Mouse (Mus musculus) WW6 (cell line): Measurements from ENCODE around the gene Gm29133.

Source experiments
- DNase-seq: peaks from one replicate; pipeline ENCODE4 v3.0.0-alpha.2; 2013; ENCODE audit warnings: low read depth, low spot score

Gene Gm29133

DNA sequence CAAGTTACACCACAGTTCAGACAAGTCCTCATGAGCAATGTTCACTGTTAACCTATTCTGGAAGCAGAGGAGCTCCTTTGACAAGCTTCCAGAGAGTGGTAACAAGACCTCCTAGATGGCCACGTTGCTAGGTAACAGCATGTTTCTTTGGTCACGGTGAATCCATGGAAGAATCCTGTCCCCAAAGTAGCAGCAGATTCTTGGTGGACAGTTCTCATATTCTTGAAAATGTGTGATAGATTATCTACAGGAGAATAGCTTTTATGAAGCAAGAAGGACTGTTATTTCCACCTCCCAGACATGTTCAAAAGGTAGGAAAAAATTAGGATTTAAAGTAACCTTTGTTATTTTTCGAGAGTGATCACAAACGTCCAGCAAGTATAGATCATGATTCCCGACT is at the start of gene Gm29133:
Gm29133 (plus strand) TSS at position 301 of the 400 bp plus-strand sequence.
- no peak for DNase-seq

DNA sequence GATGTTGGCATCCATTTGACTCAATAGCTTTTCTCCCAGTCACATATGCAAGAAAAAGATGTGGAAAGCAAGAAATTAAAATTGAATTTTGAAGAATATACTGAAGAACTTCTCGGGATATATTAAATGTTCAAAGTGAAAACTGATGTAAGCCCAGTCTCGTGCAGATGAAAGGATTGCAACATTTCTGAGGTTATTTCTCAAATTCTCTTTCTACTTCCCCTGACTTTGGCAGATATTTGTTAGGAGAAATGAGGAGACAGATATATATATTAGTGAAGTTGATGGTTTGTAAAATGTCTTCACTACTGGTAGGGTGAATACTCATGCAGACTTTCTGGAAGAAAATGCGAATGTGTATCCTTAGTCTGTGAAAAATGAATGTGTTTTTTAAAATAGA is 48.9 kb upstream of the Gm29133 start:
- no peak for DNase-seq

DNA sequence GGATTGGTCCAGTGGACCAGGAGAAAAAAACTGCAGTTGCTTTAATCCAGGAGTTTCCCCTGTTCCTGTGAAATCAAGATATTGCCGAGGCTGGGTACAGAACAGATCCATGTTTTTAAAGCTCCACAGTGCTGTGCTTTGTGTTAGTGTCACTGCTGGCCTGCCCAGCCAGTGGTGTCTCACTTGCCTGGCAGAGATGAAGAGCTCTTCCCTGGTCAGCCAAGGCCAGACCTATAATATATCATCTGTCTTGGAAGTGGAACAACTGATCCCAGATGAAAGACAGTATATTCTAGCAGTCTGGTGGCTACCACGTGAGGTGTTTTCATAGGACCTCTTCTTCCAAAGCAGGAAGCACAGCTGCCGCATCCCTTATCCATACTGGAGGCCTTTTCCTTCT is 46.7 kb upstream of the Gm29133 start:
- no peak for DNase-seq

DNA sequence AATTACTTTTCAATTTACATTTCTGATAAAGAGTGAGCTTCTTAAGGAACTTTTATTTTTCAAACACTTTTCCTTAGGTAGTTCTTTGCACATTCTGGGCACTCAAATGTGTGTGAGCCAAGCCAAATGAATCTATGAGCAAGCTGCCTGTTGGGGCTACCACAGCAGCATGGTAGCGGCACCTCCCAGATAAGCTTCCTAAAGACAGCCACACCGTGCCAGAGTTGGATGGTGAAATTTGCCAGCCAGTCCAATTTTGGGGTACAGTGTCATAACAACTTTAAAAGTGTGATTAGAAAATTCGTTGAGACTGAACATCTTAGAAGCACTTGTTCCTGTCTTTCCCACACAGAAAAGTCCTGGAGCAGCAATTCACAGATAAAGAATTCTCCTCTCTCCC is 41.5 kb upstream of the Gm29133 start:
- no peak for DNase-seq

DNA sequence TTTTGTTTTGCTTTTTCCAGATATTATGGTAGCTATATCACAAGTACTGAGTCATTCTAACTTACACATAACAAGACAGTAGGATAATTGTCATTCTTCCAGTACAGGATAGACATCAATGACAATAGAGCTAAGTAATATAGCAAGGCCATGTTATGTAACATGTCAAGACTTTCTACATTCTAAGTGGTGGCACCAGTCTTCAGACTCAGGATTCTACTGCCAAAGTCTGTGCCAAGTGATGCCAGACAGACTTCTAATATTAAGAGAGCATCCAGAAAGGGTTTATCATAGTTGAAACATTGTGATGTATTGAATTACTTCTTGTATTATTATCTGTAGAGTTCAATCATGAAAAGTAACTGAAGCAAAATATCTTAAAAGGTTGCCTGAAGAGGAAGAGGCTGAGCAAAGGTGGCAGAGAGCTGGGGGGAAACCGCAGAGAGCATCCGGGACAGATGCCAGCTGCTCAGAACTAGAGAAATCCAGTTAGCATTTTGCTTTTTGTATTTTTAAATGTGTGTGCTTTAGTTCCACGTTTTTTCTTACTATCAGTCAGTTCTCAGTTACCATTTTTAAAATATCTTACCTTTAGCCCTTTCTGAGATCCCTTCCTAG is 34.2 kb upstream of the Gm29133 start:
- DNase-seq: no peak

DNA sequence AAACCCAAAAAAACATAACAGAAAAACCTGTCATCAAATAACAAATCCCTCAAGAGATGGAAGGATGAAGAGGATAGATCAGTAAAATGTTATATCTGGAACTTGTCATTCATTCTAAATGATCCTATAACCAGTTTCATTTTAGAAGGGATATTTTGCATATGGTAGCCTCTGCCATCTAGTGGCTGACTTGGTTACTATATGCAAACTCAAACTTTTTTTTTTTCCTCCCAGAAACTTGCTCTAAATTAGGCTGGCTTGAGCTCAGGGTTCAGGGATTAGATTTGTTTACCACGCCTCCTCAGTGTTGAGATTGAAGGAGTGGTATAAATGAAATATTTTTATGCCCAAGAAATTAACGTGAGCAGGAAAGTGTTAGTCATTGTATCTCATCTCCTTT is 27.3 kb upstream of the Gm29133 start:
- DNase-seq: no peak

DNA sequence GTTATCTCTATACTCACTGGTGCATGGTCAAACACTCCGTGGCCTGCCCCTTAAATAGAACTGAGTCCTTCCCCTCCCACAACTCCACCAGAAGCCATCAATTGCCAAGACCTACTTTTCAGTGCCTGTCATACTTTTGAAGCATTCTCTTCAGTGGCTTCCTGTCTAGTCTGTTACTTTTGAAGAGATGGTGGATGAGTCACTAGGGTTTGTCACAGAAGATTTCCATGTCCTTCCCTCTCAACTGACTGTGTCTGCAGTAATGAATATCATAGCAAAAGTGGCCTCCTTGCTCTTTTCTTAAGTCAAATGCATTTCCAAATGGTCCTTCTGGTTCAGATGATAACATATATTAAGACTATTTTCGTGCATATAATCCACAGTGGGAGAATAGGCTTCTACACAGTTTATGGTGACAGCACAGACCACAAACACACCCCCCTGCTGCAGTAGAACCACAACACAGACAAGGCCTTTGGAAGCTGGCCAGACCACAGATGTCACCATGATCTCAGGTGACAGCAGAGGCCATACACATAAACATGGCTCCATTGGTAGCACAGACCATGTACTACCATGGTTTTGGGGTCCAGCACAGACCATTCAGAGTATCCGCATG is 16.9 kb upstream of the Gm29133 start:
- DNase-seq: no peak

DNA sequence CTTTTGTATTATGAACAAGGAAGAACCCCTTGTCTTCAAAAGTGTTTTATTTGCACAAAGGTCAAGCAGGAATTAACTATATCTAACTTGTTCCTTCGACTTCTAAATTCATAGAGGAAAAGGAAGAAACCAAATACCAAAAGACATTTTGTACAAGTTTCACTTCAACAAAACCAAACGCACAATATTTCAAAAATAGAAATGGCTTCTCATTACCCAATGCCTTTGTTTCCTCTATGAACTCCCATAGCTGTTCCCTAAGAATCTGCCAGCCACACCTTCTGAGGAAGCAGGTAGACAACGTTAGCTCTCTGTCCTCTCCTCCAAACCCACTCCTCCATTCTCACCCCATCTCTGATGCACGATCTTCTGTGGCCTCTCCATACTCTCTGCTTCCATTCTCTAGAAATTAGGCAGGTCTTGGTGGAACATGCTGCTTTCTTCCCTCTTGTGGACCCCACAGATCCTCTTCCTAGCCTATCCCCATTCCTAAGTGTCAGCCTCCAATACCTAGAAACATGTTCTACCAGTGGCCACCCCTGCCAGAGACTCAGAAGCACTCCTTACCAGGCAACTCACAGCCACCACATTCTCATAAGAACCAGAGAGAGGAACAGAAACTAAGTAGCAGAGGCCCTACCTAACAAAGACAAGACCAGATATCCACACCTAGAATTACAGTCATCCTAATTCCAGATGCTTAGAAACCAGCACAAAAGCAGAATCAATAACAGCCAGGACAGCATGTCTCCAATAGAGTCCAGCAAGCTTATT is 4.1 kb upstream of the Gm29133 start:
- DNase-seq: no peak

DNA sequence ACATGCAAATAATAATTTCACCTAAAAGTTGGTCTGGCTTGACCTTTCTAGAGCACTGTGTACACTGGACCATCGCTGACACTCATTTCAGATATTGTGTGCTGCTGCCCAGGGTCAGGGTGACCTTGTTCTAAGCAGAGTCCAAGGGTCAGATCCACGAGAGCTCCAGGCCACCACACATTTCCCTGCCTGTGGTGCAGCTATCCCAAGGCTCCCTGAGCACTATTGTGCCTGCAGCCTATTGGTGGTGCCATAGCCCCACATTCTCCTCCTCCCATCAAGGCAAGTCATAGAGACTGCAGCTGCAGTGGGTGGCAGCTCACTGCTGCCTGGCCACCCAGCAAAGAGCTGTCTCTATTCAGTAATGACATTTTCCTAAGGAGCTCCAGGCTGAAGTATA is 2.7 kb upstream of the Gm29133 start:
- DNase-seq: no peak

DNA sequence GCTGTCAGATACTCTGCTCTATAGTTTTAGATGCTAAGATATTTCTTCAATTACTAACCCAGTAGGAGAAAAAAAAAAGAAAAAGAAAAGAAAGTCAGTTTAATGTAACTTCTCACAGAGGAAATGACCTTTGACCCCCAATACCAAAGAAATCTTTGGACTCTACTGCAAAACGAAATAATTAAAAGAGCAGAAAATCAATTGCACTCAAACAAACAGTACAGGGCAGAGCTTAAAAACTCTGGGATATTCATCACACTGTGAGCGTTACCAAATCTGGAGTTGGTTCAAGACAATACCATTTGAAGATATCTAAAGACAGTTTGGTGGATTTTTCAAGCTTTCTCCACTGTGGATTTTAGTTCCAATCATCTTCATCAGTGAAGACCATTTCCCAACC is 15.4 kb downstream of the Gm29133 start:
- no peak for DNase-seq

DNA sequence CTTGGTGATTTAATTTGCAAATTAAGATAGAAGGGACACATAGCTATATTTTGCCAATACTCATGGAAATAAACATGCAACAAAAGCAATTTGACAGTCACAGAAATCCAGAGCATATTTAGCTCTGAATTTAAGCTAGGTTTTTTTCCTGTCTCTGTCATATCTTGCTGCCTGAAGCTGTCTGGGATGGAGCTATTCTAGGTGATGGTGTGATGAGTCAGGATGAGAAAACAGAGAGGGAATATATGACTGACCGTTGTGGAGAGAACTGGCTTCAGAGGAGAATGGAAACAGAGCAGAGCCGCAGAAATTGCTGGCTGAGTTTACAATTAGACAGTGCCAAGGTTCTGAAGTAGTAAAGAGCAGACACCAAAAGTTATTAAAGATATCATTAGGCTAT is 26.3 kb downstream of the Gm29133 start:
- no peak for DNase-seq

DNA sequence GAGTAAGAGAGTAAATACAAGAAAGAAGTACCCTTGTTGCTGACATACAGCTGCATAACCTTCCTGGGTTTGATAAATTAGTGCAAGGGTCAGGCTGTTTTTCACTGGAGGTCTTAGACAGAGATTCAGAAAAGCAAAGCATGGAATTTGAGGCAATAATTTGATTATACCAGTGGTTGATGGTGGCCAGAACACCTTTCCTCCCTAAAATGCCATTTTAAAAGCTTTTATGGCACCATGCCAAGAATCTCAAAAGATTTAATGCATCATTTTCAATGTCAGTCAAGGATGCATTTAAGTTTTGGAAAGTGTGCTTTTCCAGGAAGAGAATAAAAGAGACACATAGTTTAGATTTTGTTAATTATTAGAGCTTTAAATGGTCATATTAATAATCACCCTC is 60.0 kb downstream of the Gm29133 start:
- no peak for DNase-seq

DNA sequence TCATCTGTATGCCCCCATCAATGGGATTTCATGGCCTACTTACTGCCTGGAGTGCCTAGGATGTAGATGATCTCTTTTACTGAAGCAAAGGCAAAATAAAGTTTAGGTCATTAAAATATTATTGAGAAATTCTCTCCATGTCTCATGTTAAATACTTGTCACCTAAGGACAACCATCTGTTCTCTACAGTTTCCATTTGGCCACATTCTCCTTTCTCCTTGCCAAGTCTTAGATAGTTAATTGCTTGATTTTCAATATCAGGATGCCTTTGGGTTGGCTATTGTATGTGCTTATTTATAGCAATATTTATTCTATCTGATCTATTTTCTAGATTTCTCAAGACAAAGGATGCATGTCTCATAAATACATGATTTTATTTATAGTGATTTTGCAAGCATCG is 75.9 kb downstream of the Gm29133 start:
- no peak for DNase-seq

DNA sequence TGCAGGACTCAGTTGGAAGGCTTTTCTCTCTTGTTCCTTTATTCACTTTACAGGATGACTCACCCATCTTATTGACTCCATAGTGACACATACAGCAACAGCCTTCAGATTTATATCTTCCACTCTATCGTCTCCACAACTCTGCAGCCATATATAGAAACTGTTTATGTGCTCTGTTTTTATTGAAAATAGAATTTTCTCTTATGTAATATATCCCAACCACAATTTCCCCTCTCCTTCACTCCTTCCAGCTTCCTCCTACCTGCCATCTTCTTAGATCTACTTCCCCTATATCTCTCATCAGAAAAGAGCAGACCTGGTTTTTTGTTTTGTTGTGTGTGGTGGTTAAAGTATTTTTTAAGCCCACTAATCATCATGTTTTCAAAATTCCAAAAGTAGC is 76.5 kb downstream of the Gm29133 start:
- DNase-seq: no peak

DNA sequence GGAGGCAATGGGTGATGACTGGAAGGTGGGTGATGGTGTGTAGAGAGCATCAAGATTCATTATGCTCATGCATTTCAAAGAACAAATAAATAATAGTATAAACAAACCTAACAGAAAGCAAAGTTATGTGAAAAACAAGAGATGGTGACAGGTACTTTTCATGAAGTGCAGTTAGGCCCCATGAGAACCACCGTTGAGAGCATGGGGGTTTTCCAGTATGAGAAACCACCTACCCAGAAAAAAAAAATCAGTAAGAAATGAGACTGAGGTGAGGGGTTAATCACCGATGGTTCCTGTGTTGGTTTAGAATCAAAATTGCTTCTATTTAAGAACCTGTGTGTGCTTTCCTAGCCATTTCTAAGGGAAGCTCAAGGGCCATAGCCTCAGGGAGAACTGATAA is 86.8 kb downstream of the Gm29133 start:
- DNase-seq: no peak

DNA sequence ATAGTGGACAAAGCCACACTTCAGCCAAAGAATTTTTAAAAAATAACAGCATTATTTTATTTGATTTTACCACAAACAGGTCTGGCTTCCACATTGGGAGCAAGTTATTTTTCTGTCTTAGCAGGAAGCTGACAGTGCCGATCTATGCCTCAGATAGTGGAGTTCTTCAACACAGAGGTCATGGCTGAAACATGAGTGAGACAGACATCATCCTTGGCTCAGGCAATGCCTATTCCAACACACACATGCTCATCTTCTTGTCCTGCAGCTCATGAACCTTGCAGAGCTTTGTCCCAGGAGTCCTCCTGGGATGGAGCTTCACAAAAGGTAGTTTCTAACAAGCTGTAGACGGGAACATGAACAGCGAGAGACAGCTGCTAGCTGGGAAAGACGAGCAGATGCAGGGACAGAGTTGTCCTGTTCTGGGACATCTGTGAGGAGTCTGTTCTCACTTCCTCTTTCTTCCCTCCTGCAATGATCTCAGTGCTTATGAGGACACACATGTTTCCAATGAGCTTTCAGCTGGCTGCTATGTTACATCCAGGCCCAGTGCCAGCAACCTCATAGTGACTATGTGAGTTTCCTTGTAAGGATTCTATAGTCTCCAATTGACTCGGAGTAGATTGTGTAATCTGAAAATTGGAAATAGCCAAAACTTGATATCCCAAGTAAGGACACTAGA is 87.4 kb downstream of the Gm29133 start:
- no peak for DNase-seq
